Mouse (Mus musculus): Measurements from ENCODE around the gene Tph2. TPM values are rescaled to one million over a fixed set of nuclear protein-coding genes. Genes with fewer than 3 reads are reported as not detected.

Tph2 gene
- polyA plus RNA-seq, 1 experiment from 2014 or later = not detected

- ATAC-seq = no peak
- Histone ChIP-seq H3K4me1 (no peaks in the 10 kb centered on the region), H3K4me3 (no peak overlapping the region), H3K4me2 (no peak overlapping the region), H3K27me3 (replicated peaks) (no peaks in the 10 kb centered on the region), H3K9me3 (replicated peaks) (peaks cover 11% of the 10 kb centered on the region; the same call in 1 of the 2 replicates), H3K9ac (no peak overlapping the region), H3K36me3 (no peaks in the 10 kb centered on the region), H3K27ac (no peak overlapping the region)
- WGBS (ENCODE audit: insufficient replicate concordance) = 34% methylated on average over 4 of the region's 4 CpGs
Measured at GRCm38 (mm10) chr10:115051602-115052001, 133.2 kb downstream of the Tph2 start.

- H3K9ac ChIP-seq = no peak overlapping the region
- H3K4me2 ChIP-seq = no peak overlapping the region
- WGBS (ENCODE audit: insufficient replicate concordance) = 76% methylated on average over 12 of the region's 12 CpGs
- no peaks in the 10 kb centered on the region for H3K4me1 ChIP-seq
- no peaks in the 10 kb centered on the region for H3K36me3 ChIP-seq
- H3K27me3 ChIP-seq (replicated peaks) = no peaks in the 10 kb centered on the region
- H3K4me3 ChIP-seq = no peak overlapping the region
- peaks cover 11% of the 10 kb centered on the region; the same call in 1 of the 2 replicates for H3K9me3 ChIP-seq (replicated peaks)
- no peak for ATAC-seq
- H3K27ac ChIP-seq = no peak overlapping the region
Measured at GRCm38 (mm10) chr10:115050674-115051073, 134.1 kb downstream of the Tph2 start.

GRCm38 (mm10) chr10:115050178-115050577 is 134.6 kb downstream of the Tph2 start:
- H3K9me3 ChIP-seq (replicated peaks) = peaks cover 11% of the 10 kb centered on the region; the same call in 1 of the 2 replicates
- H3K27me3 ChIP-seq (replicated peaks) = no peaks in the 10 kb centered on the region
- H3K4me3 ChIP-seq = no peak overlapping the region
- H3K9ac ChIP-seq = no peak overlapping the region
- no peak for ATAC-seq
- 65% methylated on average over 8 of the region's 8 CpGs for WGBS (ENCODE audit: insufficient replicate concordance)
- no peak overlapping the region for H3K27ac ChIP-seq
- H3K36me3 ChIP-seq = no peaks in the 10 kb centered on the region
- H3K4me2 ChIP-seq = no peak overlapping the region
- no peaks in the 10 kb centered on the region for H3K4me1 ChIP-seq

- no peaks in the 10 kb centered on the region for H3K4me1 ChIP-seq
- H3K9ac ChIP-seq = no peak overlapping the region
- no peak overlapping the region for H3K4me3 ChIP-seq
- 56% methylated on average over 2 of the region's 2 CpGs for WGBS (ENCODE audit: insufficient replicate concordance)
- no peak overlapping the region for H3K27ac ChIP-seq
- H3K27me3 ChIP-seq (replicated peaks) = no peaks in the 10 kb centered on the region
- H3K9me3 ChIP-seq (replicated peaks) = peaks cover 11% of the 10 kb centered on the region; the same call in 1 of the 2 replicates
- H3K4me2 ChIP-seq = no peak overlapping the region
- no peaks in the 10 kb centered on the region for H3K36me3 ChIP-seq
- no peak for ATAC-seq
Measured at GRCm38 (mm10) chr10:115048565-115048964, 136.3 kb downstream of the Tph2 start.

- Histone ChIP-seq H3K36me3 (no peaks in the 10 kb centered on the region), H3K27me3 (replicated peaks) (no peaks in the 10 kb centered on the region), H3K9ac (no peak overlapping the region), H3K4me3 (no peak overlapping the region), H3K4me2 (no peak overlapping the region), H3K27ac (no peak overlapping the region), H3K4me1 (no peaks in the 10 kb centered on the region), H3K9me3 (replicated peaks) (peaks cover 6% of the 10 kb centered on the region; the same call in 1 of the 2 replicates)
- ATAC-seq = no peak
- WGBS (ENCODE audit: insufficient replicate concordance) = 64% methylated on average over 9 of the region's 9 CpGs
Measured at GRCm38 (mm10) chr10:115035748-115036147, 149.1 kb downstream of the Tph2 start.

Other genes starting within 250 kb of the Tph2 start
- 45.0 and 46.8 TPM in 2 replicates for gene Tbc1d15, start 66.4 kb upstream of the Tph2 start, polyA plus RNA-seq (2016; fragmentation: Nextera tagmentation; extraction: Ambion mirVana)
- 4.8 and 6.1 TPM in 2 replicates for gene Rab21, start 130.6 kb upstream of the Tph2 start, polyA plus RNA-seq (2016; fragmentation: Nextera tagmentation; extraction: Ambion mirVana)
- 15.0 and 16.7 TPM in 2 replicates for gene Tmem19, start 177.5 kb upstream of the Tph2 start, polyA plus RNA-seq (2016; fragmentation: Nextera tagmentation; extraction: Ambion mirVana)
- 10.1 and 10.5 TPM in 2 replicates for gene Thap2, start 199.4 kb upstream of the Tph2 start, polyA plus RNA-seq (2016; fragmentation: Nextera tagmentation; extraction: Ambion mirVana)
- 15.5 and 15.9 TPM in 2 replicates for gene Zfc3h1, start 199.9 kb upstream of the Tph2 start, polyA plus RNA-seq (2016; fragmentation: Nextera tagmentation; extraction: Ambion mirVana)